Mouse (Mus musculus) colon, adult 2 months (tissue): ENCODE results near the gene Pcf11. TPM values are rescaled to one million over a fixed set of nuclear protein-coding genes. Genes with fewer than 3 reads are reported as not detected.

Source experiments
- polyA plus RNA-seq: library from polyadenylated mRNA; depleted of rRNA; stranded (reverse); fragments of >200 nt; gene quantifications from 2 replicates; pipeline ENCODE4 v1.2.3, GENCODE M21; 2012; rRNA removed

The Pcf11 gene
- polyA plus RNA-seq: 15.9 and 16.6 TPM in 2 replicates

DNA sequence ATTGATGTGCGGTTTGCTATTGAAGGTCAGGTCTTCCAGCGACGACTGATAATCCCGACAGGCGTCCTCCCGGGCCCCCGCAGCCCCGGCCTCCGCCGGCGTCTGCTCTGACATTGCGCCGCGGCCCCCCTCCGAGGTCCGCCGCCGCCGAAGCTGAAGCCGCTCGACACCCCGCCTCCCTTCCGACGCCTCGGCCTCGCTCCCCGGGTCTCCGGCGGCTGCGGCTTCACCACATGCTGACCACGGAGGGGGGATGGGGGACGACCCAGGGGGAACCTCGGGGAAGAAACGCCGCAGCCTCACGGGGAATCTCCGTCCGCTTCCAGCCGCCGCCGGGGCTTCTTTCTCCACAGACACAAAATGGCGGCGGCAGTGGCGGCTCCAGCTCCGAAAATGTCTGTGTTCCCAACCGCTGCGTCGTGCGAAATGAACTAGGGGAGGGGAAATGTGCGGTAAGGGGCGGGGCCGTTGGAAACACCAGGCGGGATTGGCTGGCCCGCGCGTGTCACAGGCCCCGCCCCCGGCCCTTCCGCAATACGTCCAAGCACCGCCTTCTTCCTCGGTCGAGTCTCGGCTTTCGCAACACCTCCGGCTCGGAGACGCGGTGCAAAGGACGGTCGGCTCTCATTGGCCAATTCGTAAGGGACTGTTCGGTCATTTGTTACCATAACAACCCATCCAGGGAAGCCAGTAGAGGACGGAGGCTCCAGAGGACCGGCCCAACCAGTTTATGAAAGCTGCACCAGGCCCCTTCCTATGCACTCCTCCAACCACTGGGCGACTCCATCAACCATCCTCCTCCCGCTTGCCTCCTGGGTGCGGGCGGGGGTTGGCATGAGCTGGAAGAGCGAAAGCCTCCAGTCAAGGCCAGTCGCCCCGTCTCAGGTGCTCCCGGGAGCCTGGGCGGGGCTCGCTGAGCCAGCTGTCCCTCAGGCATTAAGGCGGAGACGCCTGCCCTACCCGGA lies at the start of gene Pcf11:
Gene Pcf11 (minus strand): TSS at position 428 of the 965 bp plus-strand sequence.

DNA sequence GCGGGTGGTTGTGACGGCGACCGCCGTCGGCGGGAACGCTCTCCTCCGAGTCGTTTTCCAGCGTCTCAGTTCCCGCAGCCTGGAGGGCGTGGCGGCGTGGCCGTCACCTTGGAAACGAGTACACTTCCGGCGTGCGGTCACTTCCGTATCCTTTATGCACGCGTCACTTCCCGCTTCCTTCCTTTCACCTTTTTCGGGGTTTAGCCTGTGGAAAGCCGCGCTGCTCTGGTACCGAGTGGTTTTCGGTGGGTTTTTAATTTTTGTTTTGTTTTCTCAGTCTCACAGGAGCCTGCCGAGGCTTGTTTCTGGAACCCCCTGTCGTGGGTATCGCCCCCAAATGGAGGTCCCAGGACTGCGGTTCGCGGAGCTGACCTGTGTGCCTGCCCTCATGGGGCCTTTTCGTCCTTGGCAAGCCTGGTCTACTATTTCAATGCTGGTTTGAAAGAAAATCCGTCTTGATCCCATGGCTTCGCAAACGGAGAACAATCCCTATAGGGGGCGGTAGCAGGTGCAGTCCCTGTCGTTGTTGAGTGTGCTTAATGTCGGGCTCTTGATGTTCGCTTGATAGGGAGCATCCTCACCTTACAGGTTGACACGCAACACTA lies 32.6 kb downstream of the Pcf11 start, which contains the start of gene Ankrd42:
Gene Ankrd42 (minus strand): TSS at position 122 of the 605 bp plus-strand sequence.

Other genes with a start within 250 kb of the Pcf11 start
- 4.1 and 4.2 TPM in 2 replicates for gene Ccdc90b, start 108.8 kb downstream of the Pcf11 start, polyA plus RNA-seq
- gene Ankrd42, start 32.8 kb downstream of the Pcf11 start, polyA plus RNA-seq: 0.65 and 0.80 TPM in 2 replicates
- gene Rab30, start 71.7 kb upstream of the Pcf11 start, polyA plus RNA-seq: 0.24 and 0.51 TPM in 2 replicates
- gene Ddias, start 204.3 kb upstream of the Pcf11 start, polyA plus RNA-seq: 0.08 TPM in 2 replicates
- gene Prcp, start 204.5 kb upstream of the Pcf11 start, polyA plus RNA-seq: 18.6 and 25.1 TPM in 2 replicates